Mouse (Mus musculus) midbrain, embryonic 13.5 days (tissue): ENCODE results near the gene Sh2d1b2. TPM values are rescaled to one million over a fixed set of nuclear protein-coding genes. Genes with fewer than 3 reads are reported as not detected.

Experiments used
- ATAC-seq: fragments of 200-750 bp; cut with Nextera tagmentation; 2 replicates; pipeline ENCODE4 v1.8.0; 2017; ENCODE audit warnings: mild to moderate bottlenecking, moderate TSS enrichment, moderate library complexity
- H3K27ac ChIP-seq: fragments of 300-500 bp; sonication (generic); 2 replicates; pipeline ENCODE4 v1.5.1; 2015; ENCODE audit warnings: inconsistent platforms, mild to moderate bottlenecking, moderate library complexity
- H3K27me3 ChIP-seq: fragments of 300-500 bp; sonication (generic); 2 replicates; pipeline ENCODE4 v1.6.1; 2015; ENCODE audit warnings: mild to moderate bottlenecking, inconsistent platforms
- H3K36me3 ChIP-seq: fragments of 300-500 bp; sonication (generic); 2 replicates; pipeline ENCODE4 v1.6.1; 2015; ENCODE audit warnings: mild to moderate bottlenecking, inconsistent platforms
- H3K4me1 ChIP-seq: fragments of 300-500 bp; sonication (generic); replicated peaks from 2 replicates; pipeline ENCODE4 v1.6.1; 2015; ENCODE audit warnings: inconsistent platforms
- H3K4me2 ChIP-seq: fragments of 300-500 bp; sonication (generic); replicated peaks from 2 replicates; pipeline ENCODE4 v1.6.1; 2015; ENCODE audit warnings: moderate library complexity, mild to moderate bottlenecking, inconsistent platforms
- H3K4me3 ChIP-seq: fragments of 300-500 bp; sonication (generic); replicated peaks from 2 replicates; pipeline ENCODE4 v1.5.1; 2015; ENCODE audit warnings: mild to moderate bottlenecking, inconsistent platforms
- H3K9ac ChIP-seq: fragments of 300-500 bp; sonication (generic); replicated peaks from 2 replicates; pipeline ENCODE4 v1.6.1; 2015; ENCODE audit warnings: mild to moderate bottlenecking, inconsistent platforms
- H3K9me3 ChIP-seq: fragments of 300-500 bp; sonication (generic); 2 replicates; pipeline ENCODE4 v1.6.1; 2016; ENCODE audit warnings: mild to moderate bottlenecking, inconsistent platforms
- WGBS: fragments of 180-500 bp; shearing (Covaris S2); methylation state at CpG from one replicate; pipeline ENCODE4 v1.1.7; 2015; 5-methylcytosine and 5-hydroxymethylcytosine counted together
- polyA plus RNA-seq: library from polyadenylated mRNA; unstranded; fragments of >200 nt; fragmentation: Nextera tagmentation; extraction: Ambion mirVana; gene quantifications from 2 replicates; pipeline ENCODE4 v1.2.1, GENCODE M21; 2015

Sh2d1b2 gene
- polyA plus RNA-seq, 1 experiment from 2014 or later = not detected

DNA sequence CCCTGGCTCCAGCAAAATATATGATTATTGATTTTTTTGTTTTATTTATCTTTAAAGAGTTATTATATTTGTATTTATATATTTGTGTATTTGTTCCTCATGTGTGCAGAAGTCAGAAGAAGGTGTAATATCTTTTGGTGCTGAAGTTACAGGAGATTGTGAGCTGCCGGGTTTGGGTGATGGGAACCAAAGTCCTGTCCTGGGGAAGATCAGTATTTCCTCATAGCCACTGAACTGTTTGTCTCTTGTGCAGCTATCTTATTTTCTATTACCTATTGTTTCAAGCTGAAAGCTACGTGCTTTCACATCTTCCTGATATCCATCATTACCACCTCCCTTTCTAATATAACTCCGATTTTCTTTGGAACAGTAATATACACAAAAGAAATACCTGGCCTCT lies 17.0 kb upstream of the Sh2d1b2 start:
- WGBS = 78% methylated on average over 3 of the region's 3 CpGs
- Histone ChIP-seq H3K36me3 (peaks cover 15% of the 10 kb centered on the region), H3K27ac (no peak overlapping the region), H3K4me3 (peak overlapping the region; percentile 91), H3K27me3 (peaks cover 5% of the 10 kb centered on the region; the same call in 1 of the 2 replicates), H3K9me3 (no peaks in the 10 kb centered on the region), H3K4me1 (peaks cover 13% of the 10 kb centered on the region), H3K4me2 (peak overlapping the region; percentile 78), H3K9ac (no peak overlapping the region)
- ATAC-seq = peak; percentile 31

DNA sequence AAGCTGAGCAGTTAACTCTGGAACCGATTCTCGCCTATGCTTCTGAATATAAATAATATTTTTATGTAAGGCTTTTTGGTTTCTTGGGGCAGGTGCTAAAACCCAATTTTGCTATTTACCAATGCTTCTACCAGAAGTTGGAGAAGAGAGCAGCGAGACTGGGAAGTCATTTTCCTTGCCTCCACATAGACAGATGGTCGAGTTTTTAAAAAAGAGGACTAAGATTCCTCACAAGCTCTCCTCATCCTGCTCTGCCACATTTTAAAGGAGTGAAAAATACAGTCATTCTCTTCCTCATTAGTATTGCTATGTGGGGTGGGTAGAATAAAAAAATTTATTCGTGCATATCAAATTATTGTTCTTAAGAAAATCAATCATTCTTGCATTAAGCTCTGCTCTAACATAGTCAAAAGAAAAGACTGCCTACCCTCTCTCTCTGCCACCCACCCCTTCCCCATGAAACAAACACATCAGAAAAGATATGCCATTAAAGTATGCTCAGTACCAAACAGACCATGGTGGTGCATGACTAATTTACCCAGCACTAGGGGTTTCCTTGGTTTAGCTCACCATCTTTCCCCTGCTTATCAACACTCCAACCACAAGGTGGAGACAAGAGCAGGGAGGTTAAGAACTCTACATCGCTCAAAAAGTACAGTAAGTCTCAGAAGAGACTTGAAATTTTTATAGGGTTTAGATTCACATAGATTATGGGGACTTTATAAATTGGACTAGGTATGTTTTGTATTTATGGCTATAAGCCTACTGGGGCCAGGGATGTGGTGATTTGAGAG lies 14.3 kb upstream of the Sh2d1b2 start:
- WGBS = 79% methylated on average over 6 of the region's 6 CpGs
- H3K4me3 ChIP-seq = no peak overlapping the region
- no peak for ATAC-seq
- H3K27ac ChIP-seq = no peak overlapping the region
- no peaks in the 10 kb centered on the region for H3K36me3 ChIP-seq
- peaks cover 9% of the 10 kb centered on the region for H3K4me1 ChIP-seq
- no peaks in the 10 kb centered on the region for H3K9me3 ChIP-seq
- no peak overlapping the region for H3K9ac ChIP-seq
- H3K27me3 ChIP-seq = peaks cover 13% of the 10 kb centered on the region; the same call in 1 of the 2 replicates
- H3K4me2 ChIP-seq = no peak overlapping the region

DNA sequence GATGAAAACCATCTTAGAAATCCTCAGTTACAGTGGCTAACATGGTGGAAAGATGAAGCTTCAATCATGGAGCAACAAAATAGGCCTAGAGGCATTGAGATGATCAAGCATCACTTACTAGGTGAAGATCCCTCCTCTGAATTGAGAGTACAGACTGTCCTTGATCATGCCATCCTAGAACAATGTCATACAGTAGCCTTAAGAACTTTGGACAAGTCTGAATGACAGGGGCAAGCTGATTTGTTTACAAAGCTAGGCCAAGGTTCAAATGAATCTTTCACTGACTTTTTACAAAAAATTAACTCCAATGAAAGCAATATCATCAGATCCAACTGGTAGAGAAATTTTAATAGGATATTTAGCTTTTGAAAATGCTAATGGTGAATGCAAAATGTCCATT lies 12.2 kb upstream of the Sh2d1b2 start:
- Histone ChIP-seq H3K4me3 (no peak overlapping the region), H3K4me1 (no peaks in the 10 kb centered on the region), H3K36me3 (no peaks in the 10 kb centered on the region), H3K27me3 (peaks cover 13% of the 10 kb centered on the region; the same call in 1 of the 2 replicates), H3K4me2 (no peak overlapping the region), H3K27ac (no peak overlapping the region), H3K9ac (no peak overlapping the region), H3K9me3 (no peaks in the 10 kb centered on the region)
- ATAC-seq = no peak

DNA sequence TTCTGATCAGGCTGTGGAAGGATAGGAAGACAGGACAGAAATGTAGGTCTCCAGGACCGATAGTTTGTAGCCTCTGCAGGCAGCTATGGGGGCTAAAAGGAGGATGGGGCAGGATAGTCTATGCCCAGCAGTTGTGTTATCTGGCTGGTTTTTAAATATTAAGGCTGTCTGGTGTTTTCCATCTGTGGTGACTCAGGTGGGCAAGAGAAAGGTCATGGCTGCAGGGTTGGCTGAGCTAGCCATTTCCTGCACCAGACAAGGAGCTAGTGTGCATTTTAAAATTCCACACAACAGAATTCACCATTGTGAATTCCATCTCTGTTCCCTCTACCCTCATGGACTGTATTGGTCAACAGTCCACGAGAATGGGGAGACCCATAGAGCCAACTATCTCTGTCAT lies 9.3 kb upstream of the Sh2d1b2 start:
- ATAC-seq = no peak

DNA sequence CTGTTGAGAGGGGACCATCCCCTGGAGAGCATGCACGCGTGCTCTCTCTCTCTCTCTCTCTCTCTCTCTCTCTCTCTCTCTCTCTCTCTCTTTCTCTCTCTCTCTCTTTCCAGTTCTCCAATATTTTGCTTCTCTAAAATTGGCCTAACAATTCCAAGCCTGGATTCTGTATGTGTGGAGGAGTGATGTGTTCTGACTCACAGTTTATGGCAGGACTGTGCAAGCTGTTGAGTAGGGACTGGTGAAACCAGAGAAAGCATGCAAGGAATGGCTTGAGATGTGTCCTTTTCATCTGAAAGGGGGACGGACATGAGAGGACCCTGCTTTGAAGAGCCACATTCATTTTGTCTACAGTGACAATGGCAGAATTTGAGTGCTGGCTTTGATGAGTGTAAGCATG lies 12.5 kb downstream of the Sh2d1b2 start:
- H3K4me1 ChIP-seq = no peaks in the 10 kb centered on the region
- H3K36me3 ChIP-seq = no peaks in the 10 kb centered on the region
- H3K4me3 ChIP-seq = no peak overlapping the region
- 94% methylated on average over 3 of the region's 3 CpGs for WGBS
- H3K27me3 ChIP-seq = peaks cover 14% of the 10 kb centered on the region
- no peak overlapping the region for H3K9ac ChIP-seq
- H3K9me3 ChIP-seq = no peaks in the 10 kb centered on the region
- no peak overlapping the region for H3K4me2 ChIP-seq
- ATAC-seq = no peak
- H3K27ac ChIP-seq = no peak overlapping the region

More for the DNA sequence above, 9.3 kb upstream of the Sh2d1b2 start:
- no peak overlapping the region for H3K9ac ChIP-seq
- H3K4me2 ChIP-seq = no peak overlapping the region
- no peak overlapping the region for H3K4me3 ChIP-seq
- H3K27ac ChIP-seq = no peak overlapping the region
- WGBS = 75% methylated on average over 2 of the region's 2 CpGs
- H3K36me3 ChIP-seq = no peaks in the 10 kb centered on the region
- H3K9me3 ChIP-seq = no peaks in the 10 kb centered on the region
- 0 out of 2 replicates have a peak, but pooled peaks cover 8% of the 10 kb centered on the region for H3K27me3 ChIP-seq
- no peaks in the 10 kb centered on the region for H3K4me1 ChIP-seq

DNA sequence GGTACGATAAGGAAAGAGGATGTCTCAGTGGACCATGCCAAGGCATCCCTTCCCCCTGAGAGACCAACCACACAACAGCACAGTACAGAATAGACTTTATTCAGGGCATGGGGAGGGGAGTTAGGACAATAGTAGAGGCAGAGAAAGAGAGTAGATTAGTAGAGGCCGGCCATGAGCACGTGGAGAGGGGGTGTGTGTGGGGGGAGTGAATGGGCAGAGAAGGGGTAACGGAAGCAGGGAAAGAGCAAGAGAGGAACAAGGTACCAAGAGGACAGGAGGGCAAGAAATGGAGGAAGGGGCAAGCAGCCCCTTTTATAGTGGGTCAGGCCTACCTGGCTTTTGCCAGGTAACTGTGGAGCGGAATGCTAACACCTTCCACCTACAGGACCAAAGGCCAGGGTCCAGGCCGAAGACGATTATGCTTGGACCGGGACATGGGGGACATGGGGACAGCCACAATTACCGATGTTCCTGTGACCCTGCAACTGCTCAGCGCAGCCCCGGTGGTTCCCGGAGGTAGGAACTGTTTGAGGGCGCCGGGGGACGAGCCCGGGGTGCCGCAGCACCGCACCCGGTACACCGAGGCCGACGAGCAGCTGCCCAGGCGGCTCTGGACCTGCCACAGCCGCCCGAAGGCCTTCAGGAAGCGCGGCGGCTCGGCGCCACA lies 22.5 kb downstream of the Sh2d1b2 start:
- Histone ChIP-seq H3K4me1 (peaks cover 7% of the 10 kb centered on the region), H3K9me3 (no peaks in the 10 kb centered on the region), H3K27ac (0 out of 2 replicates have a peak overlapping the region, but pooled peaks have one; percentile 51), H3K36me3 (no peaks in the 10 kb centered on the region), H3K4me3 (peak overlapping the region; percentile 58), H3K9ac (peak overlapping the region; percentile 76), H3K4me2 (peak overlapping the region; percentile 75), H3K27me3 (peaks cover 15% of the 10 kb centered on the region)
- 20% methylated on average over 30 of the region's 30 CpGs for WGBS
- peak; percentile 96 for ATAC-seq

DNA sequence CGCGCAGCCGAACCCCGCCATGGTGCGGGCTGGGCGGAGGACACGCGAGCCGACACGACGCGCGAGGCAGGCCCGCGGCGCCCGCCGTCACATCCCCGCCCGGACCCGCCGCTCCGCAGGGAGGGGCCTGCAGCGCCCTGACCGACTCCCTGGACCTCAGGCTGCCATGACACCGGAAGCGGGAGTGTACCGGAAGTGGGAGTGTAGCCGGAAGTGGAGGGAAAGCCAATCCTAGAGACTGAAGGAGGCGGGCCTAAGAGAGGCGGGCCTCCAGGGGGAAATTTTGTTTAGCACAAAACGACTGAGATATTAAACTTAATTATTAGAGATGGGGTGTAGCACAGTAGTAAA lies 23.0 kb downstream of the Sh2d1b2 start:
- 0 out of 2 replicates have a peak overlapping the region, but pooled peaks have one; percentile 51 for H3K27ac ChIP-seq
- H3K4me3 ChIP-seq = peak overlapping the region; percentile 58
- peak; percentile 100 for ATAC-seq

DNA sequence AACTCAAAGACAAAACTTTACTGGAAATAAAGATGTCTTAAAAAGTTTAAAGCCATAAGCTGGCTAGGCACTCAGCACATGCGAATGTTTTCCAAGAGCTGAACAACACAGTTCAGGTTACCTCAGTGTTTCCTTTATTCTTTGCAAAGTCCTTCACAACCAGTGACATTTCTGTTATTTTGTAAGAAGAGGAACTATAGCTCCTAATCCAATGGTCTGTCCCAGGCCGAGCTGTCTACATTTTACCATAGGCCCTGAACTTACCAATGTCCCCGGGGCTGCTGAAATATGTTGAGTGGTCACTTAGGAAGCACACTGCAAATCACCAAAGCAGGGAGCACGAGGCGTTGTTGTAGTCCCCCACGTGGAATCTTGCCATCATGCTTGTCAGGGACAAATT lies 37.7 kb downstream of the Sh2d1b2 start:
- Histone ChIP-seq H3K36me3 (no peaks in the 10 kb centered on the region), H3K27me3 (no peaks in the 10 kb centered on the region), H3K27ac (no peak overlapping the region), H3K4me3 (no peak overlapping the region), H3K4me2 (no peak overlapping the region), H3K4me1 (no peaks in the 10 kb centered on the region), H3K9me3 (peaks cover 5% of the 10 kb centered on the region; the same call in 1 of the 2 replicates), H3K9ac (no peak overlapping the region)
- WGBS = 85% methylated on average over 6 of the region's 6 CpGs
- ATAC-seq = no peak

More for the DNA sequence above, 23.0 kb downstream of the Sh2d1b2 start:
- Histone ChIP-seq H3K9ac (peak overlapping the region; percentile 76), H3K4me2 (peak overlapping the region; percentile 75), H3K27me3 (peaks cover 13% of the 10 kb centered on the region), H3K36me3 (no peaks in the 10 kb centered on the region), H3K4me1 (peaks cover 7% of the 10 kb centered on the region), H3K9me3 (no peaks in the 10 kb centered on the region)
- WGBS = 1% methylated on average over 32 of the region's 32 CpGs

DNA sequence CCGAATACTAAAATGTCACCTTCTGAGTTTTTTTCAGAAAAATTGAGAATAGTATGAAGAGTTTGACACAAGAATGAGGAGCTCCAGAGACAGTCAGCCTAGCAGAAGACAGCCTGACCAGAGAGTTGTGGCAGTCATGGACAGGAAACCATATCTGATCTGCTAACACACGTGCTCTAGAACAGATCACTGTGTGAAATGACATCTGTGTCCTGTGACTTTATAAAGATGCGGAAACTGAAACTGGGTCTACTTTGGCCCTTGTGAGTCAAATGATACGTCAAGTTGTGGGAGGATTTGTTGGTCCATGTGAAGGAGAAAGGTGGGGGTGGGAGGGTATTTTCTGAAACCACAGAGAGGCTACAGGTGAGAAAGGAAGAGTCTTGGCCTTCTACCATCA lies 38.1 kb downstream of the Sh2d1b2 start:
- Histone ChIP-seq H3K36me3 (no peaks in the 10 kb centered on the region), H3K27me3 (no peaks in the 10 kb centered on the region), H3K4me3 (no peak overlapping the region), H3K27ac (no peak overlapping the region), H3K4me2 (no peak overlapping the region), H3K9me3 (peaks cover 5% of the 10 kb centered on the region; the same call in 1 of the 2 replicates), H3K4me1 (no peaks in the 10 kb centered on the region), H3K9ac (no peak overlapping the region)
- 93% methylated on average over 4 of the region's 4 CpGs for WGBS
- ATAC-seq = no peak

DNA sequence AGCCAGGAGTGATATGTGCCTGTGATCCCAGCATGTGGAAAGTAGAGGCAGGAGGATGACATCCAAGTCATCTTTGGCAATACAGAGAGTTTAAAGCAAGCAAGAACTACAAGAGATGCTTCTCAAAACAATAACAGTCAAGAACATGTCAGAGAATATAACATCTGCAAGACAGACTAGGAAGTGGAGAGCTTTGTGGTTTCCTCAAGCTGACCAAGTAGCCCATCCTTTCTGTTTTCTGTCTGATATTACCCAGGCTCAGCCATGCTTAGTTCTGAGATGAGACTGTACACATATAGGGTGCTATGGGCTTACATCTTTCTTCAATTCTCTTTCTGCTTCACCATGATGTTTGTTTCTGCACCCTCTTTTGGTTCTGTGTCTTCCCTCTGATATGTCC lies 40.7 kb downstream of the Sh2d1b2 start:
- Histone ChIP-seq H3K27me3 (no peaks in the 10 kb centered on the region), H3K27ac (no peak overlapping the region), H3K36me3 (no peaks in the 10 kb centered on the region), H3K4me2 (no peak overlapping the region), H3K4me3 (no peak overlapping the region), H3K9me3 (no peaks in the 10 kb centered on the region), H3K4me1 (no peaks in the 10 kb centered on the region), H3K9ac (no peak overlapping the region)
- ATAC-seq = no peak

DNA sequence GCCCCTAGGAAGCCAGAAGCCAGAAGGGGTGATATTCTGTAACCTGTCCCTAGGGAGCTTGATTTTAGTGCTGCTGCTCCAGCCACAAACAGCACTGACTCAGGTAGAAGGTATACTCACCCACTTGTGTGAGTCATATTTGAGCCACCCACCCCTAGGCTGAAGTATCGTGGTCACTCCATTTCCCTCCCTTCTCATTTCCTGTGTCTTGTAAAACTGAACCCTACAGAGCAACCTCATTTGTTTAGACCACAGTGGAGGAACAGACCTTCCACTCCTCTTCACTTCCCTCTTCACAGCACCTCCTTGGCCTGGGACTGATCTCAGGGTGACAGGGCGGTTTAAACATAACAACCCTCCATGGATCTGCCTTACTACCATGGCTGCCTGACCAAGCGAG lies 44.5 kb downstream of the Sh2d1b2 start, which contains the start of gene Sh2d1b1:
Gene Sh2d1b1, plus strand, starts transcription at position 305 of the 400 bp plus-strand sequence.
- Histone ChIP-seq H3K27ac (no peak within 1 kb of the TSS), H3K9ac (no peak within 1 kb of the TSS), H3K9me3 (no peaks in the 10 kb centered on the region), H3K4me3 (no peak within 1 kb of the TSS), H3K27me3 (no peaks in the 10 kb centered on the region), H3K4me1 (no peaks in the 10 kb centered on the region), H3K4me2 (no peak within 1 kb of the TSS), H3K36me3 (no peaks in the 10 kb centered on the region)
- ATAC-seq = no peak
- 84% methylated on average over 3 of the region's 3 CpGs for WGBS

DNA sequence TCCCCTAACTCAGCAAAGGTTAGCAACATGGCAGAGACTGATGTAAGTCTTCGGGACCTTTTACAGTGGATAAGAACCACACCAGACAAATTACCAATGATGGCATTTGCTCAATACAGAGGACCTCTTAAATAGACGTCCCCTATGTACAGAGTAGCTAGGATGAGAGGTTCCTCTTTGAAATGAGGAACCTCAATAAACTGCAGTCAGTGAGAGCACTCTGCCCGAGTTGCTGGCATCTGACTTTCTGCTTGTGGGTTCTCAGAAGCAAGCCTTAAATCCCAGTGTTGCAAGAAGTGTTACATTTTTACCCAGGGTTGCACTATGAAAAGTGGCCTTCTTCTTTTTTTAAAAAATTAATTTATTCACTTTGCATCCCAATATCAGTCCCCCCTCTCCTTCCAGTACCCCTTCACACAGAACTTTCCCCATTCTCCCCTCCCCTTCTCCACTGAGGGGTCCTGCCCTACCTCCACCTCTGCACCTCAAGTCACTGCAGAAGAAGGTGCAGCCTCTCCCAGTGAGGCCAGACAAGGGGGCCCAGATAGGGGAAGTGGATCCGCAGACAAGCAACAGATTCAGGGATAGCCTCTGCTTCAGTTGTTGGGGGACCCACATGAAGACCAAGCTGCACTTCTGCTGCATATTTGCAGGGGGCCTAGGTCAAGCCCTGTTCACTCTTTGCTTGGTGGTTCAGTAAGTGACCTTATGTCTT lies 50.0 kb downstream of the Sh2d1b2 start:
- 76% methylated on average over 4 of the region's 4 CpGs for WGBS
- no peak for ATAC-seq
- Histone ChIP-seq H3K27me3 (no peaks in the 10 kb centered on the region), H3K9ac (no peak overlapping the region), H3K9me3 (no peaks in the 10 kb centered on the region), H3K36me3 (no peaks in the 10 kb centered on the region), H3K4me3 (no peak overlapping the region), H3K4me1 (no peaks in the 10 kb centered on the region), H3K27ac (no peak overlapping the region), H3K4me2 (no peak overlapping the region)
